10 mouse cellular contexts compared by ENCODE assay signal in the genomic region with DNA sequence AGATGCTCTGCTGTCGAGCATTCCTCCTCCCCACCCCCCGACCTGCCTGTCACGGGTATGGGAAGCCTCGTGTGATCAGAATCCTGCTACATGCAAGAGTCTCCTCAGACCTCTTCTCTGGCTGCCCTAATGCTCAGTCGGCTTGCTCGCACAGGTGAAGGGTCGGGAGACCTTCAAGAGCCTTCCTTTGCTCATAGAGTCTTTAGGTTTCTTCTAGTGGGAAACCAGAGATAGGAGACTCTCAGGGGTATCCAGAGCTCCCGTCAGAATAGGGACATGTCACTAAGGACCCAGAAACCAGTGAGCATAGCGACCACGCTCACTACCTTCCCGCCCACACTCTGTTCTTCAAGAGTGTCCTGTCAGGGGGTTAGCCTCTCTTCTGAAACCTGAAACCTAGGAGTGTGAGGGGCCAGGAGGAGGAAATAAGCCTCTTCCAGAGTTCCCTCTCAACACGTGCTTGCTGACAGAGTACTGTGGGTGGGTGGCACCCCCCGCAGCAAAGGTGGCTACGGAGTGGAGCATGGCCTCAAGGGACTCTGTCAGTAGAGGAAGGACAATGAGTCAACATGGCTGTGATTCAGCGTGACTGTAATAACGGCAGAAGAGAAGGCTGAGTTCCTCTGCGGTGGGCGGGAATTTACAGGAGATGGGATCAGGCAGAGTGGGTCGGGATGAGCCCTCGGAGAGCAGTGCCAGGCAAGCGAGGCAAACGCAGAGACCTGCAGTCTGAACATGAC. TPM values are rescaled to one million over a fixed set of nuclear protein-coding genes. Genes with fewer than 3 reads are reported as not detected.
DNase-seq lines count a peak whose midpoint lies in the region; ATAC-seq lines count a peak whose summit lies in the region.
"Had no signal": no experiment of that assay in that cellular context is flagged by ENCODE, and none has a peak within 500 bp of the region (broad histone marks: within the 10 kb centered on the region; RNA-seq: fewer than 3 reads in every experiment).

No protein-coding gene starts in this region.

- no peak for ATAC-seq in heart, embryonic 16.5 days (replicated peaks; ENCODE audit: extremely low read depth, insufficient read depth, low FRiP score)
- ATAC-seq in midbrain, embryonic 14.5 days (ENCODE audit: low FRiP score, low TSS enrichment) = no peak
- no peak for ATAC-seq in midbrain, embryonic 13.5 days
- ATAC-seq in limb, embryonic 15.5 days (ENCODE audit: insufficient number of reproducible peaks, low FRiP score, low TSS enrichment, low read depth) = no peak

- no peak overlapping the region for H3K4me3 ChIP-seq in heart, embryonic 16.5 days (ENCODE audit: low read length)
- no peak overlapping the region for H3K4me3 ChIP-seq in midbrain, embryonic 14.5 days (replicated peaks; ENCODE audit: low read depth, low read length)
- H3K4me3 ChIP-seq in midbrain, embryonic 13.5 days (replicated peaks) = no peak overlapping the region
- H3K4me3 ChIP-seq in limb, embryonic 15.5 days = 0 out of 2 replicates have a peak overlapping the region, but pooled peaks have one; percentile 8

- 14% methylated on average over 22 of the region's 22 CpGs for WGBS in heart, embryonic 16.5 days
- 38% methylated on average over 22 of the region's 22 CpGs for WGBS in midbrain, embryonic 14.5 days
- 43% methylated on average over 22 of the region's 22 CpGs for WGBS in midbrain, embryonic 13.5 days
- 14% methylated on average over 22 of the region's 22 CpGs for WGBS in limb, embryonic 15.5 days

- no peak overlapping the region for H3K27ac ChIP-seq in heart, embryonic 16.5 days (ENCODE audit: low read length)
- no peak overlapping the region for H3K27ac ChIP-seq in midbrain, embryonic 14.5 days (replicated peaks; ENCODE audit: low read depth, low read length)
- H3K27ac ChIP-seq in midbrain, embryonic 13.5 days = no peak overlapping the region
- no peak overlapping the region for H3K27ac ChIP-seq in limb, embryonic 15.5 days
- H3K27ac ChIP-seq: macrophage had no signal

- no peak for DNase-seq in heart, adult 8-10 months (ENCODE audit: low spot score)
- peak; percentile 19 for DNase-seq in midbrain, embryonic 14.5 days
- peak; percentile 86 for DNase-seq in brain, adult 2 months (ENCODE audit: low read depth, low spot score)
- DNase-seq in thymus, postnatal 0 days (ENCODE audit: low spot score) = no peak
- no peak for DNase-seq in ovary, postnatal 10 days (ENCODE audit: low spot score)

- peak overlapping the region; percentile 35 for H3K4me2 ChIP-seq in heart, embryonic 16.5 days (ENCODE audit: low read depth, low read length)
- H3K4me2 ChIP-seq in midbrain, embryonic 14.5 days (ENCODE audit: low read length) = peak overlapping the region; percentile 8; the same call in 1 of the 2 replicates
- no peak overlapping the region for H3K4me2 ChIP-seq in midbrain, embryonic 13.5 days (replicated peaks)
- H3K4me2 ChIP-seq in limb, embryonic 15.5 days = peak overlapping the region; percentile 17; the same call in 1 of the 2 replicates

- H3K9ac ChIP-seq in heart, embryonic 16.5 days (ENCODE audit: low read length) = no peak overlapping the region
- no peak overlapping the region for H3K9ac ChIP-seq in midbrain, embryonic 14.5 days (replicated peaks; ENCODE audit: low read length)
- no peak overlapping the region for H3K9ac ChIP-seq in midbrain, embryonic 13.5 days (replicated peaks)
- no peak overlapping the region for H3K9ac ChIP-seq in limb, embryonic 15.5 days

- peaks cover 7% of the 10 kb centered on the region for H3K9me3 ChIP-seq in heart, embryonic 16.5 days (replicated peaks; ENCODE audit: control insufficient read depth, low read length)
- H3K9me3 ChIP-seq in midbrain, embryonic 14.5 days (ENCODE audit: control insufficient read depth, low read length) = 0 out of 2 replicates have a peak, but pooled peaks cover 1% of the 10 kb centered on the region
- 0 out of 2 replicates have a peak, but pooled peaks cover 3% of the 10 kb centered on the region for H3K9me3 ChIP-seq in midbrain, embryonic 13.5 days
- H3K9me3 ChIP-seq in limb, embryonic 15.5 days = no peaks in the 10 kb centered on the region

- H3K27me3 ChIP-seq in heart, embryonic 16.5 days (ENCODE audit: control insufficient read depth, insufficient read depth, low read length) = peaks cover 6% of the 10 kb centered on the region; the same call in 1 of the 2 replicates
- no peaks in the 10 kb centered on the region for H3K27me3 ChIP-seq in midbrain, embryonic 14.5 days (ENCODE audit: control insufficient read depth, insufficient read depth, low read length)
- peaks cover 3% of the 10 kb centered on the region; the same call in 1 of the 2 replicates for H3K27me3 ChIP-seq in midbrain, embryonic 13.5 days
- H3K27me3 ChIP-seq in limb, embryonic 15.5 days = 0 out of 2 replicates have a peak, but pooled peaks cover 8% of the 10 kb centered on the region

- peaks cover 9% of the 10 kb centered on the region for H3K4me1 ChIP-seq in heart, embryonic 16.5 days (ENCODE audit: control insufficient read depth, insufficient read depth, low read length)
- 0 out of 2 replicates have a peak, but pooled peaks cover 3% of the 10 kb centered on the region for H3K4me1 ChIP-seq in midbrain, embryonic 14.5 days (ENCODE audit: control insufficient read depth, insufficient read depth, low read length)
- H3K4me1 ChIP-seq in midbrain, embryonic 13.5 days (replicated peaks) = peaks cover 4% of the 10 kb centered on the region; the same call in 1 of the 2 replicates
- H3K4me1 ChIP-seq in limb, embryonic 15.5 days = peaks cover 14% of the 10 kb centered on the region

- no peaks in the 10 kb centered on the region for H3K36me3 ChIP-seq in heart, embryonic 16.5 days (ENCODE audit: control insufficient read depth, insufficient read depth)
- H3K36me3 ChIP-seq in midbrain, embryonic 14.5 days (ENCODE audit: control insufficient read depth, insufficient read depth, low read length) = no peaks in the 10 kb centered on the region
- no peaks in the 10 kb centered on the region for H3K36me3 ChIP-seq in midbrain, embryonic 13.5 days
- no peaks in the 10 kb centered on the region for H3K36me3 ChIP-seq in limb, embryonic 15.5 days
- H3K36me3 ChIP-seq: G1E had no signal

RNA-seq across cellular contexts. Expression of a gene that starts 31.6 kb away (rescaled TPM):
- 0.41 and 0.46 TPM in 2 replicates for polyA plus RNA-seq in heart, embryonic 16.5 days (2015; fragmentation: Nextera tagmentation; extraction: Ambion mirVana)
- total RNA-seq in heart, adult 8-10 months (2022) = under 1 TPM in 1 of 4 experiments, not detected in 3; 0.16 TPM
- 0.13 TPM in 1 of 2 replicates, not detected in the other for polyA plus RNA-seq in midbrain, embryonic 14.5 days (2014; fragmentation: Nextera tagmentation; extraction: Ambion mirVana)
- polyA plus RNA-seq in midbrain, embryonic 13.5 days (2015; fragmentation: Nextera tagmentation; extraction: Ambion mirVana) = 0.08 and 0.16 TPM in 2 replicates
- polyA plus RNA-seq in limb, embryonic 15.5 days (2015; fragmentation: Nextera tagmentation; extraction: Ambion mirVana) = 0.14 TPM in 1 of 2 replicates, not detected in the other
- polyA plus RNA-seq in thymus, postnatal 0 days (2015; fragmentation: Nextera tagmentation; extraction: Ambion mirVana) = 1.3 and 1.9 TPM in 2 replicates
- total RNA-seq: G1E had no signal
- polyA plus RNA-seq: G1E had no signal

RNA-seq across cellular contexts. Expression of a gene that starts 33.1 kb away (rescaled TPM):
- 5.5 and 5.6 TPM in 2 replicates for polyA plus RNA-seq in heart, embryonic 16.5 days (2015; fragmentation: Nextera tagmentation; extraction: Ambion mirVana)
- total RNA-seq in heart, adult 8-10 months (2022) = 1 to 10 TPM; 3.4 to 5.3 (median 3.9) TPM
- polyA plus RNA-seq in midbrain, embryonic 14.5 days (2014; fragmentation: Nextera tagmentation; extraction: Ambion mirVana) = 7.8 and 8.9 TPM in 2 replicates
- 11.3 and 11.8 TPM in 2 replicates for polyA plus RNA-seq in midbrain, embryonic 13.5 days (2015; fragmentation: Nextera tagmentation; extraction: Ambion mirVana)
- polyA plus RNA-seq in limb, embryonic 15.5 days (2015; fragmentation: Nextera tagmentation; extraction: Ambion mirVana) = 8.9 and 9.9 TPM in 2 replicates
- 9.9 and 11.6 TPM in 2 replicates for polyA plus RNA-seq in thymus, postnatal 0 days (2015; fragmentation: Nextera tagmentation; extraction: Ambion mirVana)

RNA-seq across cellular contexts. Expression of a gene that starts 42.2 kb away (rescaled TPM):
- polyA plus RNA-seq in heart, embryonic 16.5 days (2015; fragmentation: Nextera tagmentation; extraction: Ambion mirVana) = 66.9 and 67.5 TPM in 2 replicates
- 100 to 1,000 TPM in 2 of 4 experiments, 10 to 100 TPM in 2; 80.1 to 101 (median 97.6) TPM for total RNA-seq in heart, adult 8-10 months (2022)
- 54.2 and 62.2 TPM in 2 replicates for polyA plus RNA-seq in midbrain, embryonic 14.5 days (2014; fragmentation: Nextera tagmentation; extraction: Ambion mirVana)
- polyA plus RNA-seq in midbrain, embryonic 13.5 days (2015; fragmentation: Nextera tagmentation; extraction: Ambion mirVana) = 58.2 and 62.0 TPM in 2 replicates
- polyA plus RNA-seq in limb, embryonic 15.5 days (2015; fragmentation: Nextera tagmentation; extraction: Ambion mirVana) = 79.5 and 84.7 TPM in 2 replicates
- 72.4 and 72.8 TPM in 2 replicates for polyA plus RNA-seq in thymus, postnatal 0 days (2015; fragmentation: Nextera tagmentation; extraction: Ambion mirVana)

RNA-seq across cellular contexts. Expression of a gene that starts 42.4 kb away (rescaled TPM):
- 1.1 and 2.0 TPM in 2 replicates for polyA plus RNA-seq in heart, embryonic 16.5 days (2015; fragmentation: Nextera tagmentation; extraction: Ambion mirVana)
- under 1 TPM in 2 of 4 experiments, not detected in 2; 0.26 to 0.33 TPM for total RNA-seq in heart, adult 8-10 months (2022)
- polyA plus RNA-seq in midbrain, embryonic 14.5 days (2014; fragmentation: Nextera tagmentation; extraction: Ambion mirVana) = 2.3 and 3.0 TPM in 2 replicates
- polyA plus RNA-seq in midbrain, embryonic 13.5 days (2015; fragmentation: Nextera tagmentation; extraction: Ambion mirVana) = 2.5 and 3.2 TPM in 2 replicates
- polyA plus RNA-seq in limb, embryonic 15.5 days (2015; fragmentation: Nextera tagmentation; extraction: Ambion mirVana) = 0.54 and 0.65 TPM in 2 replicates
- polyA plus RNA-seq in thymus, postnatal 0 days (2015; fragmentation: Nextera tagmentation; extraction: Ambion mirVana) = 0.83 and 0.86 TPM in 2 replicates

RNA-seq across cellular contexts. Expression of a gene that starts 53.8 kb away (rescaled TPM):
- 19.1 and 20.4 TPM in 2 replicates for polyA plus RNA-seq in heart, embryonic 16.5 days (2015; fragmentation: Nextera tagmentation; extraction: Ambion mirVana)
- total RNA-seq in heart, adult 8-10 months (2022) = 10 to 100 TPM; 13.6 to 18.0 (median 15.4) TPM
- polyA plus RNA-seq in midbrain, embryonic 14.5 days (2014; fragmentation: Nextera tagmentation; extraction: Ambion mirVana) = 11.3 and 15.6 TPM in 2 replicates
- polyA plus RNA-seq in midbrain, embryonic 13.5 days (2015; fragmentation: Nextera tagmentation; extraction: Ambion mirVana) = 18.4 and 18.6 TPM in 2 replicates
- 22.7 and 23.8 TPM in 2 replicates for polyA plus RNA-seq in limb, embryonic 15.5 days (2015; fragmentation: Nextera tagmentation; extraction: Ambion mirVana)
- 23.1 and 25.8 TPM in 2 replicates for polyA plus RNA-seq in thymus, postnatal 0 days (2015; fragmentation: Nextera tagmentation; extraction: Ambion mirVana)

Comparison
In these comparisons a context has a peak if more than half of its experiments do, and no peak if none do; other contexts are left out.
1. DNase-seq: peak in midbrain, embryonic 14.5 days (single experiment) and brain, adult 2 months (single experiment); none in heart, adult 8-10 months (single experiment), thymus, postnatal 0 days (single experiment) and ovary, postnatal 10 days (single experiment).